Mouse (Mus musculus) adrenal gland, adult (tissue): ENCODE data around the gene Nufip1.

Experiments used
- DNase-seq, 2 experiments: peaks; one replicate each; pipeline ENCODE4 v3.0.0; 2022 to 2023; ENCODE audit warnings: low spot score in 1 of 2; ENCODE audit not compliant: inconsistent age in 2 of 2

Nufip1 gene

GRCm38 (mm10) chr14:76110396-76111221, at the start of gene Nufip1, which contains the start of gene Gpalpp1:
Nufip1 (plus strand) TSS chr14:76110891.
Gpalpp1 (minus strand) TSS chr14:76110760.
- DNase-seq = peak; percentile 91 to 98

- DNase-seq = no peak
Observed at GRCm38 (mm10) chr14:76067237-76067636, 43.5 kb upstream of the Nufip1 start.

GRCm38 (mm10) chr14:76068296-76068695, 42.4 kb upstream of the Nufip1 start:
- DNase-seq = no peak

- DNase-seq = no peak
Observed at GRCm38 (mm10) chr14:76069296-76069695, 41.4 kb upstream of the Nufip1 start.

- DNase-seq = peak; percentile 21 to 43
Observed at GRCm38 (mm10) chr14:76072626-76073025, 38.1 kb upstream of the Nufip1 start.

- peak; percentile 50 to 78 for DNase-seq
Observed at GRCm38 (mm10) chr14:76074206-76074605, 36.5 kb upstream of the Nufip1 start.

- DNase-seq = no peak
Observed at GRCm38 (mm10) chr14:76075721-76076120, 35.0 kb upstream of the Nufip1 start.

- no peak for DNase-seq
Observed at GRCm38 (mm10) chr14:76076602-76077001, 34.1 kb upstream of the Nufip1 start.

- DNase-seq = peak; percentile 36 to 81
Observed at GRCm38 (mm10) chr14:76077088-76077491, 33.6 kb upstream of the Nufip1 start.

- DNase-seq = peak in 1 of 2 experiments; percentile 40
Observed at GRCm38 (mm10) chr14:76081451-76081850, 29.2 kb upstream of the Nufip1 start.

- DNase-seq = no peak
Observed at GRCm38 (mm10) chr14:76082086-76082636, 28.5 kb upstream of the Nufip1 start.

- DNase-seq = no peak
Observed at GRCm38 (mm10) chr14:76084188-76084587, 26.5 kb upstream of the Nufip1 start.

GRCm38 (mm10) chr14:76097244-76097643, 13.4 kb upstream of the Nufip1 start:
- DNase-seq = no peak

GRCm38 (mm10) chr14:76097815-76098214, 12.9 kb upstream of the Nufip1 start:
- DNase-seq = no peak

- DNase-seq = peak in 1 of 2 experiments; percentile 56
Observed at GRCm38 (mm10) chr14:76099543-76099942, 11.1 kb upstream of the Nufip1 start.

- DNase-seq = no peak
Observed at GRCm38 (mm10) chr14:76115744-76116143, 5.1 kb downstream of the Nufip1 start.

GRCm38 (mm10) chr14:76118963-76119362, 8.3 kb downstream of the Nufip1 start:
- no peak for DNase-seq

- no peak for DNase-seq
Observed at GRCm38 (mm10) chr14:76120472-76120871, 9.8 kb downstream of the Nufip1 start.

GRCm38 (mm10) chr14:76121901-76122662, 11.4 kb downstream of the Nufip1 start:
- DNase-seq = peak; percentile 35 to 79

GRCm38 (mm10) chr14:76122663-76123058, 12.0 kb downstream of the Nufip1 start:
- DNase-seq = peak in 1 of 2 experiments; percentile 56

- no peak for DNase-seq
Observed at GRCm38 (mm10) chr14:76127311-76127710, 16.6 kb downstream of the Nufip1 start.

- no peak for DNase-seq
Observed at GRCm38 (mm10) chr14:76128174-76128573, 17.5 kb downstream of the Nufip1 start.
